In genomic region chr3:101230201-101230600, GRCm38 (mm10) we compare ENCODE assay signal across 15 mouse cellular contexts. TPM values are rescaled to one million over a fixed set of nuclear protein-coding genes. Genes with fewer than 3 reads are reported as not detected.
"Had no signal": no experiment of that assay in that cellular context is flagged by ENCODE, and none has a peak within 500 bp of the region (broad histone marks: within the 10 kb centered on the region; RNA-seq: fewer than 3 reads in every experiment).

No protein-coding gene starts in this region.

- H3K4me2 ChIP-seq: lung, embryonic 14.5 days; midbrain, embryonic 12.5 days; neural tube, embryonic 12.5 days; stomach, embryonic 15.5 days had no signal

- H3K4me3 ChIP-seq: midbrain, embryonic 10.5 days; midbrain, embryonic 12.5 days; myocyte; neural tube, embryonic 12.5 days; stomach, embryonic 15.5 days had no signal

- H3K27ac ChIP-seq: midbrain, embryonic 12.5 days; neural tube, embryonic 12.5 days; stomach, embryonic 15.5 days; stomach, postnatal 0 days had no signal

- H3K27me3 ChIP-seq: neural tube, embryonic 12.5 days; stomach, embryonic 15.5 days had no signal

- H3K9ac ChIP-seq: lung, embryonic 14.5 days; midbrain, embryonic 12.5 days; neural tube, embryonic 12.5 days; stomach, embryonic 15.5 days had no signal

- H3K4me1 ChIP-seq: stomach, embryonic 15.5 days had no signal

- H3K36me3 ChIP-seq: midbrain, embryonic 10.5 days; midbrain, embryonic 12.5 days; neural tube, embryonic 12.5 days; stomach, embryonic 15.5 days had no signal

- DNase-seq: lung, embryonic 14.5 days; lung, postnatal 10 days; lung, postnatal 4 days; midbrain, embryonic 14.5 days; right cerebral cortex, postnatal 14 days; thymus, adult 2 months; thymus, postnatal 25 days; thymus, postnatal 4 days had no signal

- H3K9me3 ChIP-seq: midbrain, embryonic 10.5 days; midbrain, embryonic 12.5 days; neural tube, embryonic 12.5 days; stomach, embryonic 15.5 days had no signal

- ATAC-seq: midbrain, embryonic 16.5 days had no signal

RNA-seq across cellular contexts. Expression of gene Cd2, which starts 57.5 kb away (rescaled TPM):
- polyA plus RNA-seq: midbrain, embryonic 12.5 days; midbrain, embryonic 14.5 days; midbrain, embryonic 16.5 days; myocyte; neural tube, embryonic 12.5 days; stomach, postnatal 0 days had no signal
